Mouse (Mus musculus): ENCODE results near the gene Erbb4.

GRCm38 (mm10) chr1:69085753-69086152, 22.1 kb downstream of the Erbb4 start:
- TF ChIP-seq CTCF (IDR thresholded peaks at IDR 0.05) (no peak), EP300 (IDR thresholded peaks at IDR 0.05) (no peak)

Data from lung, postnatal 0 days (tissue).